Mouse (Mus musculus): Measurements from ENCODE around the gene Mapkapk2.

Gene Mapkapk2

GRCm38 (mm10) chr1:131083609-131084008 is 14.0 kb downstream of the Mapkapk2 start:
- in situ Hi-C loops (cut with MboI, MseI), result no loop called here

- in situ Hi-C loops (cut with MboI, MseI), result no loop called here
Observed at GRCm38 (mm10) chr1:131083122-131083521, 14.5 kb downstream of the Mapkapk2 start.

GRCm38 (mm10) chr1:131080686-131081085 is 16.9 kb downstream of the Mapkapk2 start:
- in situ Hi-C loops (cut with MboI, MseI), result no loop called here

GRCm38 (mm10) chr1:131079762-131080161 is 17.9 kb downstream of the Mapkapk2 start:
- in situ Hi-C loops (cut with MboI, MseI), result no loop called here

GRCm38 (mm10) chr1:131078761-131079330 is 18.8 kb downstream of the Mapkapk2 start:
- in situ Hi-C loops (cut with MboI, MseI), result no loop called here

- in situ Hi-C loops (cut with MboI, MseI), result no loop called here
Observed at GRCm38 (mm10) chr1:131075098-131075791, 22.4 kb downstream of the Mapkapk2 start.

GRCm38 (mm10) chr1:131074524-131074938 is 23.1 kb downstream of the Mapkapk2 start:
- in situ Hi-C loops (cut with MboI, MseI), result no loop called here

- in situ Hi-C loops (cut with MboI, MseI), result no loop called here
Observed at GRCm38 (mm10) chr1:131072376-131072990, 25.1 kb downstream of the Mapkapk2 start.

- in situ Hi-C loops (cut with MboI, MseI), result no loop called here
Observed at GRCm38 (mm10) chr1:131069010-131069409, 28.6 kb downstream of the Mapkapk2 start.

- in situ Hi-C loops (cut with MboI, MseI), result no loop called here
Observed at GRCm38 (mm10) chr1:131068011-131068727, 29.5 kb downstream of the Mapkapk2 start.

- in situ Hi-C loops (cut with MboI, MseI), result no loop called here
Observed at GRCm38 (mm10) chr1:131064202-131064601, 33.4 kb downstream of the Mapkapk2 start.

GRCm38 (mm10) chr1:131062821-131063220 is 34.8 kb downstream of the Mapkapk2 start:
- in situ Hi-C loops (cut with MboI, MseI), result no loop called here

- in situ Hi-C loops (cut with MboI, MseI), result no loop called here
Observed at GRCm38 (mm10) chr1:131061740-131062254, 35.8 kb downstream of the Mapkapk2 start.

- in situ Hi-C loops (cut with MboI, MseI), result no loop called here
Observed at GRCm38 (mm10) chr1:131060290-131061253, 37.1 kb downstream of the Mapkapk2 start.

GRCm38 (mm10) chr1:131059841-131060240 is 37.8 kb downstream of the Mapkapk2 start:
- in situ Hi-C loops (cut with MboI, MseI), result loop anchor here (5.0 kb wide), 2 partner anchors 73 to 173 kb away; partner anchors contain the start of gene Il24

GRCm38 (mm10) chr1:131059411-131059810 is 38.2 kb downstream of the Mapkapk2 start:
- in situ Hi-C loops (cut with MboI, MseI), result loop anchor here (5.0 kb wide), 2 partner anchors 72 to 172 kb away; partner anchors contain the start of gene Il24

- in situ Hi-C loops (cut with MboI, MseI), result loop anchor here (5.0 kb wide), 2 partner anchors 71 to 171 kb away; partner anchors contain the start of gene Il24
Observed at GRCm38 (mm10) chr1:131058431-131058830, 39.2 kb downstream of the Mapkapk2 start.

- in situ Hi-C loops (cut with MboI, MseI), result no loop called here
Observed at GRCm38 (mm10) chr1:131054251-131054650, 43.4 kb downstream of the Mapkapk2 start.

GRCm38 (mm10) chr1:131053656-131054055 is 44.0 kb downstream of the Mapkapk2 start:
- in situ Hi-C loops (cut with MboI, MseI), result no loop called here

GRCm38 (mm10) chr1:131053239-131053638 is 44.4 kb downstream of the Mapkapk2 start:
- in situ Hi-C loops (cut with MboI, MseI), result no loop called here

GRCm38 (mm10) chr1:131051073-131051472 is 46.6 kb downstream of the Mapkapk2 start:
- in situ Hi-C loops (cut with MboI, MseI), result no loop called here
